Comparison of ENCODE assay signal across 7 mouse cellular contexts in the genomic region with DNA sequence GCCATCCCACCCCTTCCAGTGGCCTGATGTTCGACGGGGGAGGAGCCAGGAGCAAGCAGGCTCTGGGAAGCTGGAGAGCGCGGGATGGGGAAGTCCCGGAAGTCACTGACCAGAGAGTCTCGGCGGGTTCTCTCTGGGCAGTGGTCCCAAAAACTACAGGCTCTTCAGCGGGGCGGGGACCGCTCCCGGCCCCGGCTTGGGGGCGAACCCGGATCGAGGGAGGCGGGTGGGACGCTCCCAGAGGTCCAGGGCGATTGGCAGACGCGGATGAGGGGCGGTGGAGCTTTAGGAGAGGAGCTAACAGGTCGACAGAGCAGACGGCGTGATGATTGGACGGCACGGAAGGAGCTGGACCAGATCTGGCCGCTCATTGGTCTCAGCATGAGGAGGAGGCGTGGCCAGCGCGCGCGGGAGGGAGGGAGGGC. TPM values are rescaled to one million over a fixed set of nuclear protein-coding genes. Genes with fewer than 3 reads are reported as not detected.
DNase-seq lines count a peak whose midpoint lies in the region; ATAC-seq and TF ChIP-seq lines count a peak whose summit lies in the region.

A gene (plus strand): TSS at position 382 of the 425 bp plus-strand sequence.

- intact Hi-C loops in left cerebral cortex, postnatal 4 days (cut with DNase I), result no loop called here

- peak; percentile 100 for ATAC-seq in intestine, postnatal 0 days
- ATAC-seq in midbrain, embryonic 12.5 days (ENCODE audit: low FRiP score, low read depth), result peak; percentile 99

- H3K4me3 ChIP-seq in embryonic facial prominence, embryonic 10.5 days, result peak within 1 kb of the TSS; percentile 93
- H3K4me3 ChIP-seq in intestine, postnatal 0 days (ENCODE audit: low read depth, low read length), result peak within 1 kb of the TSS; percentile 83
- peak within 1 kb of the TSS; percentile 90 for H3K4me3 ChIP-seq in midbrain, embryonic 12.5 days
- H3K4me3 ChIP-seq in small intestine, adult 2 months (ENCODE audit: low read depth, low read length), result peak within 1 kb of the TSS; percentile 73

- peaks cover 20% of the 10 kb centered on the region for H3K4me1 ChIP-seq in embryonic facial prominence, embryonic 10.5 days
- no peaks in the 10 kb centered on the region for H3K4me1 ChIP-seq in intestine, postnatal 0 days (replicated peaks; ENCODE audit: control insufficient read depth, insufficient read depth, low read length)
- peaks cover 13% of the 10 kb centered on the region for H3K4me1 ChIP-seq in midbrain, embryonic 12.5 days
- no peaks in the 10 kb centered on the region for H3K4me1 ChIP-seq in small intestine, adult 2 months (ENCODE audit: control insufficient read depth, insufficient read depth, insufficient read length, low read length)

- H3K27me3 ChIP-seq in embryonic facial prominence, embryonic 10.5 days (replicated peaks; ENCODE audit: low read depth, poor library complexity, severe bottlenecking), result no peaks in the 10 kb centered on the region
- no peaks in the 10 kb centered on the region for H3K27me3 ChIP-seq in intestine, postnatal 0 days (replicated peaks; ENCODE audit: control insufficient read depth, insufficient read depth, low read length)
- H3K27me3 ChIP-seq in midbrain, embryonic 12.5 days, result no peaks in the 10 kb centered on the region
- no peaks in the 10 kb centered on the region for H3K27me3 ChIP-seq in small intestine, adult 2 months (ENCODE audit: control insufficient read depth, insufficient read depth, low read length)

- no peaks in the 10 kb centered on the region for H3K36me3 ChIP-seq in embryonic facial prominence, embryonic 10.5 days (replicated peaks)
- H3K36me3 ChIP-seq in intestine, postnatal 0 days (ENCODE audit: control insufficient read depth, insufficient read depth), result no peaks in the 10 kb centered on the region
- no peaks in the 10 kb centered on the region for H3K36me3 ChIP-seq in midbrain, embryonic 12.5 days
- H3K36me3 ChIP-seq in small intestine, adult 2 months (ENCODE audit: control insufficient read depth, insufficient read depth, low read length), result no peaks in the 10 kb centered on the region

- WGBS in embryonic facial prominence, embryonic 10.5 days, result under 1% methylated on average over 32 of the region's 32 CpGs
- WGBS in intestine, postnatal 0 days, result 0% methylated on average over 31 of the region's 32 CpGs
- 0% methylated on average over 27 of the region's 32 CpGs for WGBS in midbrain, embryonic 12.5 days
- under 1% methylated on average over 30 of the region's 32 CpGs for WGBS in small intestine, adult 2 months

- DNase-seq in adrenal gland, postnatal 10 days, result peak; percentile 98
- peak; percentile 99 for DNase-seq in embryonic facial prominence, embryonic 10.5 days (ENCODE audit: low spot score)
- peak; percentile 59 for DNase-seq in gonadal fat pad, adult 2 months (ENCODE audit: low read depth)
- peak; percentile 98 for DNase-seq in left cerebral cortex, postnatal 4 days

- H3K4me2 ChIP-seq in intestine, postnatal 0 days (replicated peaks; ENCODE audit: low read depth), result peak within 1 kb of the TSS; percentile 96
- peak within 1 kb of the TSS; percentile 75 for H3K4me2 ChIP-seq in midbrain, embryonic 12.5 days (replicated peaks)

- 0 out of 2 replicates have a peak, but pooled peaks have one; percentile 18 for TF ChIP-seq POLR2A in small intestine, adult 2 months (IDR thresholded peaks at IDR 0.05; ENCODE audit: low read depth, low read length)

- H3K9me3 ChIP-seq in embryonic facial prominence, embryonic 10.5 days, result no peaks in the 10 kb centered on the region
- H3K9me3 ChIP-seq in intestine, postnatal 0 days (ENCODE audit: control insufficient read depth), result no peaks in the 10 kb centered on the region
- H3K9me3 ChIP-seq in midbrain, embryonic 12.5 days, result no peaks in the 10 kb centered on the region

- H3K27ac ChIP-seq in embryonic facial prominence, embryonic 10.5 days (replicated peaks), result peak within 1 kb of the TSS; percentile 94
- peak within 1 kb of the TSS; percentile 36 for H3K27ac ChIP-seq in intestine, postnatal 0 days (ENCODE audit: low read depth, low read length)
- H3K27ac ChIP-seq in midbrain, embryonic 12.5 days (replicated peaks), result peak within 1 kb of the TSS; percentile 91
- H3K27ac ChIP-seq in small intestine, adult 2 months (ENCODE audit: insufficient read depth, low read depth, low read length), result no peak within 1 kb of the TSS

- H3K9ac ChIP-seq in intestine, postnatal 0 days (ENCODE audit: low read depth, low read length), result peak within 1 kb of the TSS; percentile 71
- peak within 1 kb of the TSS; percentile 87 for H3K9ac ChIP-seq in midbrain, embryonic 12.5 days (replicated peaks)

- TF ChIP-seq CTCF in intestine, postnatal 0 days (IDR thresholded peaks at IDR 0.05; ENCODE audit: low read depth), result no peak
- TF ChIP-seq CTCF in small intestine, adult 2 months (IDR thresholded peaks at IDR 0.05; ENCODE audit: extremely low read depth, insufficient read length, insufficient replicate concordance, low read depth, low read length), result no peak

RNA-seq across cellular contexts. Expression of the gene that starts here (rescaled TPM):
- 10 to 100 TPM; 11.2 to 11.6 TPM for total RNA-seq in adrenal gland, postnatal 10 days (2021)
- 6.6 and 7.1 TPM in 2 replicates for polyA plus RNA-seq in embryonic facial prominence, embryonic 10.5 days (2016; fragmentation: Nextera tagmentation; extraction: Ambion mirVana)
- polyA plus RNA-seq in gonadal fat pad, adult 2 months (2012; rRNA removed), result 10.2 and 10.9 TPM in 2 replicates
- 2.2 and 2.6 TPM in 2 replicates for polyA plus RNA-seq in intestine, postnatal 0 days (2015; fragmentation: Nextera tagmentation; extraction: Ambion mirVana)
- total RNA-seq in left cerebral cortex, postnatal 4 days (2021), result 10 to 100 TPM; 33.5 to 37.1 TPM
- 7.9 and 8.3 TPM in 2 replicates for polyA plus RNA-seq in midbrain, embryonic 12.5 days (2016; fragmentation: Nextera tagmentation; extraction: Ambion mirVana)
- polyA plus RNA-seq in small intestine, adult 2 months (2012; rRNA removed), result 2.6 and 2.7 TPM in 2 replicates
